Mouse (Mus musculus) forebrain, postnatal 0 days (tissue): ENCODE results near the gene Tmcc1. TPM values are rescaled to one million over a fixed set of nuclear protein-coding genes. Genes with fewer than 3 reads are reported as not detected.
A peak's percentile ranks its signal among the peaks of the same experiment; 100 is the strongest.
"Not testable (repeated sequence)": the region's sequence is repeated elsewhere in the genome, so short reads cannot be mapped to it uniquely, and the experiment has no call there.

Source experiments
- ATAC-seq: fragments of 200-750 bp; cut with Nextera tagmentation; 2 replicates; pipeline ENCODE4 v1.8.0; 2017; ENCODE audit warnings: mild to moderate bottlenecking, moderate library complexity
- DNase-seq: peaks from one replicate; pipeline ENCODE4 v3.0.0-alpha.2; 2015
- H3K27ac ChIP-seq: fragments of 300-500 bp; sonication (generic); 2 replicates; pipeline ENCODE4 v1.5.1; 2014; ENCODE audit warnings: low read depth, mild to moderate bottlenecking, antibody characterized with exemption, low read length, moderate library complexity, mixed read lengths
- H3K27me3 ChIP-seq: fragments of 300-500 bp; sonication (generic); 2 replicates; pipeline ENCODE4 v1.6.1; 2014; ENCODE audit warnings: mild to moderate bottlenecking, low read length, mixed read lengths; ENCODE audit not compliant: insufficient read depth
- H3K36me3 ChIP-seq: fragments of 300-500 bp; sonication (generic); 2 replicates; pipeline ENCODE4 v1.6.1; 2014; ENCODE audit warnings: mild to moderate bottlenecking, moderate library complexity; ENCODE audit not compliant: insufficient read depth
- H3K4me1 ChIP-seq: fragments of 300-500 bp; sonication (generic); 2 replicates; pipeline ENCODE4 v1.6.1; 2014; ENCODE audit warnings: antibody characterized with exemption; ENCODE audit not compliant: insufficient read depth
- H3K4me2 ChIP-seq: fragments of 300-500 bp; sonication (generic); 2 replicates; pipeline ENCODE4 v1.6.1; 2014; ENCODE audit warnings: low read depth, mild to moderate bottlenecking, moderate library complexity
- H3K4me3 ChIP-seq: fragments of 300-500 bp; sonication (generic); 2 replicates; pipeline ENCODE4 v1.5.1; 2014; ENCODE audit warnings: low read depth, low read length, mixed read lengths
- H3K9ac ChIP-seq: fragments of 300-500 bp; sonication (generic); 2 replicates; pipeline ENCODE4 v1.6.1; 2014; ENCODE audit warnings: mild to moderate bottlenecking
- H3K9me3 ChIP-seq: fragments of 300-500 bp; sonication (generic); 2 replicates; pipeline ENCODE4 v1.6.1; 2016; ENCODE audit warnings: low read length
- CTCF ChIP-seq: sonication (generic); IDR thresholded peaks from 2 replicates; pipeline ENCODE4 v1.5.1; 2016; ENCODE audit warnings: antibody characterized with exemption, control low read depth, low read depth
- WGBS: fragments of 180-500 bp; shearing (Covaris S2); extraction: QIAGEN DNeasy Blood & Tissue Kit; methylation state at CpG from one replicate; pipeline ENCODE4 v1.1.7; 2014; 5-methylcytosine and 5-hydroxymethylcytosine counted together
- polyA plus RNA-seq: library from polyadenylated mRNA; unstranded; fragments of >200 nt; fragmentation: Nextera tagmentation; extraction: Ambion mirVana; gene quantifications from 2 replicates; pipeline ENCODE4 v1.2.1, GENCODE M21; 2015
- total RNA-seq: library from RNA; depleted of rRNA; stranded (reverse); fragments of >200 nt; gene quantifications from 2 replicates; pipeline ENCODE4 v1.2.3, GENCODE M21; 2014

Gene Tmcc1
- total and polyA plus RNA-seq, 2 experiments from 2014 or later, result 13.6 to 48.2 TPM

GRCm38 (mm10) chr6:116128710-116129109, 64.6 kb downstream of the Tmcc1 start:
- no peak overlapping the region for H3K4me2 ChIP-seq
- H3K27ac ChIP-seq, result no peak overlapping the region
- TF ChIP-seq CTCF, result peak; percentile 83
- H3K4me3 ChIP-seq, result no peak overlapping the region
- peak; percentile 42; the same call in 1 of the 2 replicates for ATAC-seq
- no peak overlapping the region for H3K9ac ChIP-seq
- no peaks in the 10 kb centered on the region for H3K9me3 ChIP-seq
- H3K36me3 ChIP-seq, result no peaks in the 10 kb centered on the region
- WGBS, result 12% methylated on average over 1 of the region's 1 CpGs
- H3K4me1 ChIP-seq, result no peaks in the 10 kb centered on the region
- peak; percentile 39 for DNase-seq
- H3K27me3 ChIP-seq, result no peaks in the 10 kb centered on the region

- no peak overlapping the region for H3K4me2 ChIP-seq
- TF ChIP-seq CTCF, result no peak
- H3K9ac ChIP-seq, result no peak overlapping the region
- H3K4me1 ChIP-seq, result no peaks in the 10 kb centered on the region
- DNase-seq, result no peak
- ATAC-seq, result no peak
- no peak overlapping the region for H3K4me3 ChIP-seq
- no peaks in the 10 kb centered on the region for H3K27me3 ChIP-seq
- no peak overlapping the region for H3K27ac ChIP-seq
- no peaks in the 10 kb centered on the region for H3K9me3 ChIP-seq
- no peaks in the 10 kb centered on the region for H3K36me3 ChIP-seq
Observed at GRCm38 (mm10) chr6:116127918-116128443, 65.3 kb downstream of the Tmcc1 start.

- DNase-seq (no peak), ATAC-seq (no peak)
- H3K9ac ChIP-seq, result no peak overlapping the region
- H3K27ac ChIP-seq, result no peak overlapping the region
- no peak for TF ChIP-seq CTCF
- no peaks in the 10 kb centered on the region for H3K36me3 ChIP-seq
- no peak overlapping the region for H3K4me3 ChIP-seq
- H3K27me3 ChIP-seq, result no peaks in the 10 kb centered on the region
- H3K4me1 ChIP-seq, result no peaks in the 10 kb centered on the region
- no peaks in the 10 kb centered on the region for H3K9me3 ChIP-seq
- no peak overlapping the region for H3K4me2 ChIP-seq
Observed at GRCm38 (mm10) chr6:116126577-116126976, 66.7 kb downstream of the Tmcc1 start.

- ATAC-seq (no peak), DNase-seq (no peak)
- Histone ChIP-seq H3K4me3 (no peak overlapping the region), H3K9me3 (no peaks in the 10 kb centered on the region), H3K27me3 (no peaks in the 10 kb centered on the region), H3K4me1 (no peaks in the 10 kb centered on the region), H3K4me2 (no peak overlapping the region), H3K27ac (no peak overlapping the region), H3K9ac (no peak overlapping the region), H3K36me3 (no peaks in the 10 kb centered on the region)
- no peak for TF ChIP-seq CTCF
- WGBS, result 82% methylated on average over 1 of the region's 1 CpGs
Observed at GRCm38 (mm10) chr6:116122881-116123280, 70.4 kb downstream of the Tmcc1 start.

- H3K4me3 ChIP-seq, result no peak overlapping the region
- no peak overlapping the region for H3K9ac ChIP-seq
- no peaks in the 10 kb centered on the region for H3K4me1 ChIP-seq
- WGBS, result 56% methylated on average over 4 of the region's 4 CpGs
- DNase-seq (no peak), ATAC-seq (no peak)
- no peak overlapping the region for H3K4me2 ChIP-seq
- no peak overlapping the region for H3K27ac ChIP-seq
- H3K27me3 ChIP-seq, result no peaks in the 10 kb centered on the region
- H3K36me3 ChIP-seq, result no peaks in the 10 kb centered on the region
- TF ChIP-seq CTCF, result no peak
- no peaks in the 10 kb centered on the region for H3K9me3 ChIP-seq
Observed at GRCm38 (mm10) chr6:116119669-116120068, 73.6 kb downstream of the Tmcc1 start.

- not testable (repeated sequence) for H3K4me2 ChIP-seq, ATAC-seq, H3K27ac ChIP-seq, DNase-seq, H3K9ac ChIP-seq, H3K4me3 ChIP-seq, H3K36me3 ChIP-seq, H3K9me3 ChIP-seq, H3K4me1 ChIP-seq, H3K27me3 ChIP-seq
- 0 out of 2 replicates have a peak, but pooled peaks have one; percentile 9 for TF ChIP-seq CTCF
- 95% methylated on average over 6 of the region's 6 CpGs for WGBS
Observed at GRCm38 (mm10) chr6:116116634-116117033, 76.7 kb downstream of the Tmcc1 start.

- Histone ChIP-seq H3K4me1 (no peaks in the 10 kb centered on the region; the same call in 1 of the 2 replicates), H3K27me3 (no peaks in the 10 kb centered on the region), H3K36me3 (no peaks in the 10 kb centered on the region), H3K9ac (no peak overlapping the region), H3K4me2 (no peak overlapping the region), H3K9me3 (no peaks in the 10 kb centered on the region), H3K4me3 (no peak overlapping the region), H3K27ac (no peak overlapping the region)
- no peak for ATAC-seq
- no peak for TF ChIP-seq CTCF
- 85% methylated on average over 4 of the region's 4 CpGs for WGBS
- DNase-seq, result no peak
Observed at GRCm38 (mm10) chr6:116110588-116110987, 82.7 kb downstream of the Tmcc1 start.
